Mouse (Mus musculus) gonadal fat pad, adult 2 months (tissue): ENCODE measurements around the gene Mroh2a. TPM values are rescaled to one million over a fixed set of nuclear protein-coding genes. Genes with fewer than 3 reads are reported as not detected.

ENCODE experiments used
- DNase-seq: peaks from one replicate; pipeline ENCODE4 v3.0.0-alpha.2; 2012; ENCODE audit warnings: low read depth
- polyA plus RNA-seq: library from polyadenylated mRNA; depleted of rRNA; stranded (reverse); fragments of >200 nt; gene quantifications from 2 replicates; pipeline ENCODE4 v1.2.3, GENCODE M21; 2012

The Mroh2a gene
- polyA plus RNA-seq, 1 experiment, result 52.3 TPM

DNA sequence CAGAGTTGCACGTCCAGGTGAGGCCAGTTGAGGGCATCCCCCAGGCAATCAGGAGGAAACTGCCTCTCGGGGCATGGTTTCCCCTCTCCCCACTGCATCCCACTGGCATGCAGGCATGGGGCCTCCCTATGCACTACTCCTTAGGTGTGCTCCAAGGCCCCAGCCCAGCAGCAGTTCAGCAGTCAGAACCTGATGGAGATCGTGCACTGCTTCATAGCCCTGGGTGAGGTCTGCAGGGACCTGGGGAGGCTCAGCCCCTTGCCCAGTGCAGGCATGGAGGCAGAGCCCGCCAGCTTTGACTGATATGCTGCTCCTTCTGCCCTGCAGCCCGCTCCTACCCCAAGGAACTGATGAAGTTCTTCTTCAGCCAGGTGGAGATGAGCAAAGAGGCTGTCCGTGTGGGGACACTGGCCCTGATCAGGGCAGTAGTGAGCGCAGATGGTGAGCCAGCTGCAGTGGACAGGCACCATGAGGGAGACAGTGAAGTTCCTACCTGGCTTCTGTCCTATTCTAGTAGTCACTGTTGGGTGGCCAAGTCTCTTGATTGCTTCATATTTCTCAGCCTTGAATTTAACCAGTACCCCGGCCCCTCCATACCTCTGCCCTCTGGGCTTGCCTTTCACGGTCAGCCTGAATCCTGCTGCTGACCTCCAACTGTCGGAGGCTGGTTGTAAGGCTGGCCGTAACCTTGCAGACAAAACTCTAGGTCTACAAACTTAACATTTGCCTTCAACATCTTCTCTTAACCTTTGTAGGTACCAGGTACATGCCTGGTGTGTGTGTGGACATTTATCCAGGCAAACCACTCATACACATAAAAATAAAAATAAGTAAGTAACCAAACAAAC lies 8.5 kb downstream of the Mroh2a start:
- no peak for DNase-seq

DNA sequence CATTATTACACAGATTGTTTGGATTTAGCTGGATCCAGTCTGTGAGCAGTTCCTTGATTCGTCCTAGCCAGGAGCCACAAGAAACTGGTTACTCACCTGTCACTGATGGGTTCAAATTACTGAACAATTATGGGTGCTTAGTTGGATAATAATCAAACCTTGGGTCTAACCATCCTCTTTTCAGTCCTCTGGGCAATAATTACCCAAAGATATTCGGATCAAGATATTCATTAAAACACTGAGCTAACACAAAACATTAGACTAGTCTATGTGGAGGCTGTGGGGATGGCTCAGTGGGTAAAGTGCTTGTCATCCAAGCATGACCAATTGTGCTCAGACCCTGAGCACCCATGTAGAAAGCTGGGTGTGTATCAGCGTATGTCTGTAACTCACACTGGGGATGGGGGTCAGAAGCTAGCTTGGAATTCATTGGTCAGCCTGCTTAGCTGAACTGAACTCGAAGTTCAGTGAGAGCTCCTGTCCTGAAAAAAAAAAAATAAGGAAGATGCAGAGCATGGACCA lies 9.2 kb downstream of the Mroh2a start:
- DNase-seq, result no peak

DNA sequence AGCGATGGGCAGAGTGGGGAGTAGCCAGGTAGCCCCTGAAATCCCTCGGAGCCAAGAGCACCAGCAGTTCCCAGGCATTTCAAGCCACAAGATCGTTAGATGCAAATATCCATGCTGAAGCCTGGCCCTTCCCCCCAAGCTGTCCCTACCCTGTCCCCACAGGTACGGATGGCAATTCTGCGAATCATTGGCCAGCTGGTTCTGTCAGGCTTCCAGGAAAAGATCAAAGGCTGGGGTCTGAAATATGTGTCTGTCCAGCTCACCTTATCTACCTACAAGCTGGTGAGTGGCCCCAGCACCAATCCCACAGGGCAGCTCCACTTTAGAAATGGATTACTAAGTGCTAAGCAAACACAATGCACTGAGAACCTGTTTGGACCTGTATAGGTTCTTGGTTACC lies 10.5 kb downstream of the Mroh2a start:
- DNase-seq, result no peak

DNA sequence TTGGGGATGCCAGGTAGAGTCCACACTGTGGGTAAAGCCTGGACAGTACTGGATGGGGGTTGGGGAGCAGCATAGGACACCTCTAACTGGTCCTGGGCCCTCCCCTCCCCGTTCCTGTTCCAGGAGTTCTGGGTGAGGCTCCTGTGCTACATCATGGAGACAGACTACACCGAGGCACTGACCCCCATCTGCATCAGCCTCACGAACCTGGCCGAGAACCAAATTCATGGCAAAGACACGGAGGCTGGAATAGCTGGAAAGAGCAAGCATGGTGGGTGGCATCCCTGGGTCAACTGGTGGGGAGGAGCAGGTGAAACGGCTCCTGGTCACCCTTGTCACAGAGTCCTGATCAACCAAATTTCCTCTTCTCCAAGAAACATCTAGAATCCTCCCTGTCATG lies 12.0 kb downstream of the Mroh2a start:
- no peak for DNase-seq

DNA sequence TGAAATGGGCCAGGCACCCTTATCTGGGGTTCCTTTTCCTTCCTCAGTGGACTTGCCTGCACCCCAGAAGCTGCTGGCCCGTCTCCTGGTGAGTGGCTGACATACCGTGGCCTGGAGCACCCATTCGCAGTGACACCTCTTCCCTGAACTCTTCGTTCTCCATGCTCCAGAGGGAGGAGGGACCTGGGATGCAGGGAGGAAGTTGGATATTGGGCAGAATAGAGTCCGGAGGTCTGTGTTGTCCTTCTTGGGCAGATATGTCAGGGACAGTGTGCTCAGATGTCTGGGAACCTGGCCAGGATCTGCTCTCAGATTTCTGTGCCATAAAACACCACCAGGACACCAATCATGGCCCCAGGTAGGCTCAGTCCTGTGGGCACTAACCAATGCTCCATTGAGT lies 13.3 kb downstream of the Mroh2a start:
- DNase-seq, result no peak

DNA sequence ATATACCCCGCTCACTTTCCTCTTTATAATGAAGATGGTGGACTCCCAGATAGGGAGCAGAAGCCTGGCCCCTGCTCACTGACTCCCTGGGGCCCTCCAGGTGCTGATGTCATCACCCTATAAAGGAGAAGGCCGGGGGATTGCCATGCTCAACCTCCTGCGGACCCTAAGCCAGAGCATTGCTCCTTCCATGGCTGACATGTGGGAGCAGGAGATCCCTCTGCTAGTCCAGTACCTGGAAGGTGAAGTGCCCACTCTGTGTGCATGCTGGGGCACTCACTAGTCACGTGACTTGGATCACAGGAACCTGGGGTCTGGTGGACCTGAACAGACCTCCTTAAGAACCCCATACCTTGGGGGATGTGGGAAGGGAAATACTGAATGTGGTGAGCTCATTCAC lies 13.8 kb downstream of the Mroh2a start:
- DNase-seq, result no peak

DNA sequence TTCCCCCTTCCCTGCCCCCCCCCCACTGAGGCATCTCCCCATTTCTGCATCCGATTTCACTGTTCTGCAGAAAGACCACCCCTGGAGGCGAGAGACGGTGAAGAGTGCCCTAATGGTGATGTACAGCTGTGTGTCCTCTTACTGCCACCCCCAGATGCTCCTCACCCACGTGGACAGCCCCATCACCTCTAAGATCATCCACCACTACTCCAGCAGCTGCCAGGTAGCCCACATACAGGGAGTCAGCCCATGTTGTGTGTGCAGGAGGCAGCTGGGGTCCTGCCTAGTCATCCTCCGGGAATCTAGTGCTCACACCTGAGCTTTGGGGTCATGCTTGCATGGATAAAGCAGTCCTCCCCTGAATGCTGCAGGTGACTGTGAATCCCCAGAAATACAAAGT lies 17.1 kb downstream of the Mroh2a start:
- no peak for DNase-seq

DNA sequence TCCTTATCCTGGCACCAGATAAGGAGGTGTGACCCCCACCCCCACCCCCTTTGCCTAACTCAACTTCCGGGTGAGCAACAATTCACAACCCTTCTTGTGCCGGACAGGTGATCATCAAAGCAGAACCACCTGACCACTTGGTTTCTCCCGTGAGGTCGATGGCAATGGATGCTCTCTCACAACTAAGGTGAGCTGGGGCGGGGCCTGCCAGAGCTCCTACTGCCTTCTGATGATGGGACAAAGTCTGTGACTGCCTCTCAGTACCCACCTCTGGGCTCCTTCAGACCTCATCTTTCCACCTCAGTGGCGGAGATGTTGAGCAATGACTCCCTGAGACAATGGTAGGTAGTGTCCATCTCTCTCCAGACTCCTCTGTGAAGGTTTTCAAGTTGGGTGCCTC lies 19.1 kb downstream of the Mroh2a start:
- DNase-seq, result no peak

DNA sequence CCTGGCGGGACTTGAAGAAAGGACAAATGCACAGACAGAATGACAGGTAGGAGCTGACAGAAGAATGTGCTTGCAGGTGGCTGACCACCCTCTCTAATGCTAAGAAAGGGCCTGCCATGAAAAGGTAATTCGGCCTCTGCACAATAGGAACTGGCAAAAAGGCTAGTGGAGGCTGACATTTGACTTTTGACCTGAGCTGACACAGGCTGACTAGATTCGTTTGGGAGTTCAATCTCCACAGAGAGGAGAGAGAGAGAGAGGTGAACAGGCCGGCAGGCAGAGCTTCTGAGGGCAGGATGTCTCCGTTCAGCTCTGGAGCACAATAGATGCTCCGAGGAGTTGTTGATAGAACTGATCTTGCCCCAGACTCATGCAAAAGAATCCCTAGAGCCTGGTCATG lies 19.6 kb downstream of the Mroh2a start:
- DNase-seq, result no peak

DNA sequence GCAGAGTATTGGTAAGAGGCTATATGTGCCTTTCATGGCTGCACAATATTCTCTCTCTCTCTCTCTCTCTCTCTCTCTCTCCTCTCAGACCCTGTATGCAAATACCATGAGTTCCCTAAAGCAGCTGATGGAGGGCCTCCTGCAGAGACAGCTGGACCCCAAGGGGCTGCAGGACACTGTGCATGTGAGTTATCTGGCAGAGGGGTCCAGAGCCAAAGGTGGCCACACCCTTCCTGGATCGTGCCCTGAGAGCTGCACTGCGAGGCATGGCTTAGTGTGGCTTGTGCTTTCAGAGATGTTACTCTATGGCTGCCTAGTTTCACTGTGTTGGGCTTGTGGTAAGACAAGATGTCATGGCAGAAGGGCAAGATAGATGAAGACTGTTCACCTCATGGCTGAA lies 20.9 kb downstream of the Mroh2a start:
- no peak for DNase-seq

DNA sequence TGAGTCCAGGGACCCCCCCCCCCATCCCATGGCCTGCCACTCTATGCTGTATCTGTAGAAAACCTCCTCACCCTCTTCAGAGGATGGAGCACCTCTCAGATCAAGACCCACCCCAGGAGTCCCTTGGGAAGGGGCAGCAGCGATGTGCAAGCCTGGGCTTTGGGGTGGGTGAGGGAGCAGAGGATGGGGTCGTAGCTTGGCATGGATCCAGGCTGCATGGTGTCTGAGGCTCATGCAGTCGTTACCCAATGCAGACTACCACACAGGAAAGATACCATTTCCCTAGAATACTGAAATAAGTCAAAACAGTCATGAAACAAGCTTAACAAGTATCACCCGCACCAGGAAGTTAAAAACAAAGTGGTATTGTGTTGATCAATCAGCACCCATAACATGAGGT lies 21.9 kb downstream of the Mroh2a start:
- DNase-seq, result no peak

DNA sequence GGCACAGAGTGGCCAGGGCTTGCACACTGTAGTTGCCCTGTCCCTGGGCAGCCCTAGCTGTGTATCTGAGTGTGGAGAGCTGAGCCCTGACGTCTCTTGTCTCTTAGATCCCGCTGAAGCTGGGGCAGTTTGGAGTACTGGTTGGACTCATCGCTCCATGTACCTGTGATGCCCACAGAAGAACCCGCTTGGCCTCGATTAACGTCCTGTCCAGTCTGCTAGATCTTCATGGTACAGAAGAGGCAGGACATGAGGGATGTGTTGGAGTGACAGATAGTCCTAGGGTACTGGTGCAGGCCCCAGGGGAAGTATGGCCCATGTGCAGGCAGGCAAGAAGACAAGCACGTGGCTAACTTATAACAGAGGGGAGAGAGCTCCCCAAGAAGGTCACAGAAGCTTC lies 22.8 kb downstream of the Mroh2a start:
- no peak for DNase-seq

DNA sequence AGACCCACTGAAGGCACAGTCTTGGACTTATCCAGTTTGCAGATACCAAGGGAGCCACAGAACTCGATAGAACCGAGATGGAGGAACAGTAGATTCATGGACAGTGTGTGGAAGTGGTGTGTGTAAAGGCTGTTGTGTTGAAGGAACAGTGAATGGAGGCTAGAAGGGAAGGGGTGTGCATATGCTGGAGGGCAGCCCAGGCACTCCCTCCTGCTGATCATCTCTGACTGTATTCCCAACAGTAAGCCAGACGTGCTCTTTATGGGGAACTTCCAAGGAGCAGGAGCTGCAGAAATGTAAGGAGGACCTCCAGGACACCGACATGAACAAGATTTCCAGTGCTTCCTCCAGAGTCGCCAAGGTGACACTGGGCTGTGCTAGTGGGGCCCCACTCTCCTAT lies 23.2 kb downstream of the Mroh2a start:
- DNase-seq, result no peak

DNA sequence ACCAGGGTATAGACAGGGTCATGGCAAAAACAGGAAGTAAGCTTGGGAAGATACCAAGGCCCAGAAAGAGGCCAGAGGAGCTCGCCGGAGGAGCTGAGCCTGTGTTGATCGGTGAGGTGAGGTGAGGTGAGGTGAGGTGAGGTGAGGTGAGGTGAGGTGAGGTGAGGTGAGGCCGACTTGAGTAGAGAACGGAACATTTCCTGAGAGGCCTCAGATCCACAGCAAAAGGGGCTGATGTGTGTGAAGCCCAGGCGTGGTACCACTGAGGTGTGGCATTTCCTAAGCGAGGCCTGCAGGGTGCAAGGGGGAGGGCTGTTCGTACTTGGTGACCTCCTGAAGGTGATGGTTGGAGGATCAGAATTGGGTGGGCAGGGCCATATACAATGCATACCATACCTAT lies 26.3 kb downstream of the Mroh2a start:
- no peak for DNase-seq

DNA sequence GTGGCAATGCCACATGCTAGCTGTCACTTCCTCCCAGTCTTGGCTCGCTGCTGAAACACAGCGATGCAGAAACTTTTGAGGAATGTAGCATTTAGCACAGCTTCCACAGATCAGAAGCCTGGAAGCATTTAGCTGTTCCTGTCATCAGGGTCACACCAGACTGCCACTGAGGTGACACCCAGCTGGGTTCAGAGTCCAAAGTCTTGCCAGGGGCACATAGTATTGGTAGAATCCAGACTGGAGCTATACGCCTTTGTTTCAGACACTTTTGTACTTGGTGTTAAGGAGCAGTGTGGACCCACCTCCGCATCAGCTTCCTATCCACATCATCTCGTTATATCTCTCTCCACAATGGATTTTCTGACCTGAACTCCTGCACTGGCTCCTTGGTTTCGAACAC lies 26.8 kb downstream of the Mroh2a start:
- DNase-seq, result no peak

DNA sequence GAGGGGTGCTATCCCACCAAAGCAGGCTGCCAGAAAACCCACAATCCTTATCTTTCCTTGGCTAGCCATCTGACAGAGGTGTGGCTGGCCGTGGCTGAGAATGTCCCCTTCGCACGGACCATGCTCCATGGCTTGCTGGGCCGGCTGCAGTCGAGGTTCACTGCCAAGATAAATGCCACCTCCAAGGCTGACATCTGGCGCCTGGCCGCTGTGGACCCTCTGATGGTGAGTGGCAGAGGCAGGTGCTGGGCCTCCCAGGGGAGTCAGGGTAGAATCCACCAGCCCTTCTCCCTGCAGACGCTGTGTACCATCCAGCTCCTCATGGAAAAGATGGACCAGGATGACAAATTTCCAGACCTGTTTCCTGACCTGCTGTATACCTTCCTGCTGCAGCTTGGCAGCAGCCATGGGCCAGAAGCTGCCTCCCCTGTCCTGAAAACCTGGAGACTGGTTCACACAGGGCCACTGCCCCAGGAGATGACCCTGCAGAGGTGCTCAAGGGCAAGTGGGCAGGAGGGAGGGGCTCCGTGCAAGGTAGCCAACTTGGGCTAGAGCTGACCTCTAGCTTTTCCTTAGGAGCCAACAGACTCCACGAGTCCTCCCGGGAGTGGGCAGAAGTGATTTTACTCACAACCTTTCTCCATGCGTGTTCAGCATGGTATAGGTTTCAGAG lies 28.1 kb downstream of the Mroh2a start:
- no peak for DNase-seq

DNA sequence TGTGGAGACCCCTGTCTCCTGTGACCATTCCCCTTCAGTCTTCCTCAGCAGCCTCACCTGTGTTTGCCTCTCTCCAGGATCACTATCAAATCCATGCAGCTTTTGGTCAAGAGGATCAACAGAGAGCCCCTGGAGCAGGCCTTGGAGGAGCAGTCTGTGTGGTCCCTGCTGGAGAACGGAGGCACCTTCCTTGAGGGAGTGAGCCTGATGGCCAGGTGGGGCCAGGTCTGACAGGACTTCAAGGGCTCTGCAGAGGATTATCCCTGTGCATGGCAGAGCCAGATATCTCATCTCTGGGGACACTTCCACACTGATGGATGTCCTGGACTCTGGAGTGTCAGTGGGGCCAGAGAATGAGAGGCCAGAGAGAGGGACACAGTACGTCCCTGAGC lies 28.7 kb downstream of the Mroh2a start:
- no peak for DNase-seq

DNA sequence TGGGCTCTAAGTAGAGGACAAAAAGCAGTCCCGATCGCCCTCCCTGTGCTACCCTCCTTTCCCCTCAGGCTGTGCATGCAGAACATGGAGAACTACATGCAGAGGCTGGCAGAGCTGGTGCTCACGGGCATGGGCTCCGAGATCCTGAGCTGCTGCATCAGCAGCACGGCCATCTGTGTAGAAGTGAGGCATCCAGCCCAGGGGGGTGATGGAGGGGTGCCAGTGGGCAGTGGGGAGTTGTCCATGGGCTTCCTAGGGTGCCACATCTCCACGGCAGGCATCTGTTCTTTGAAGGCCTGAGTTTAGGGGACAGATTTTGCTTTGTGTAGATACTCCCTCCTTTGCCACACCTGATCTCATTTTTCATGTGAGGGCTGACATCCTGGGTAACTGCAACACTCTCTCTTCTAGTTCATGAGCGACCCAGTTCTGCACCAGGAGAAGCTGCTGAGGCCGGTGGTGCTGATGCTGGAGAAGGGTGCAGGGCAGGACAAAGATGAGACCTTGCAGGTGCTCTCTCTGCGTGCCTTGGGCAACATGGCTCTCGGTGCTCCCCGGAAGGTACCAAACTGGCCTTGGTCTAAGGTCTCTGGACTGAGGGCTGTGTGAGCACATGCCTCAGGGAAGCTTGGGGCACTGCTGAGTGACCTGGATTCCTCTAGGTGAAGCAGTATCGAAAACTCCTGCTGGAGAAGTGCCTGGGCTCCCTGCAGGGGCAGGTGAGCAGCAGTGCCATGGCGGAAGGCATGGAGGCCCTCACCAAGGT lies 29.4 kb downstream of the Mroh2a start:
- DNase-seq, result no peak

DNA sequence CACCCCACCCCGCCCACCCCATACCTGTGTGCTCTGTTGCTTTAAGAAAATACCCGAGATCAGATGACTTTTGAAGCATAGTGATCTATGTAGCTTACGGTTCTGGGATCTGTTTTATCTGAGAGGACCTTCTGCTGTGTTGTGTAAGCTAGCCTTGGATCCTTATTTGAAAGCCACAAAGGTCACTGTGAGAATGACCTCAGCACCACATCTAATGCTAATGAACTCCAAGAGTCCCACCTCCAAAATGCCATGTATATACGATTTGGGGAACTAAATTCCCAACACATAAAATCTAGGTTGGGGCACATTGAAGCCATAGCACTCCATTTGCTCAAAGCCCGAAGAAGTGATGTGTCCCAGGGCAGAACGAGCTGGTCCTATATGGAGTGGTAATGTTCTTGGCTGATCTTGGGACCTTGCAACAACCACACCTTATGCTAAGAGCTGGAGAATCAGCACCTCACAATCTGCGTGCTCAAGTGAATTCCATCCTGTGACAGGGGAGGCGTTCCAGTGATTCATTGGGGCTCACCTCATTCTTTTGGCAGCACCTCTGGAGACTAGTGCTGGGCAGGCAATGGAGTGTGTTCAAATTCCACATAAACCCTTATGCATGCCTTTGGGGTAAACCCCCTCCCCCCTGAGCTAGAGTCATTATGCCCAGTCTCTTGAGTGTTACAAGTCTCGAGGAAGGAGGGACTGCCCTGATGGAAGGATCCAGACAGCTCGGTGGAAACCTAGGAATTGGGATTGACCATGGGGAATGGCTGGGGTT lies 30.3 kb downstream of the Mroh2a start:
- DNase-seq, result no peak

DNA sequence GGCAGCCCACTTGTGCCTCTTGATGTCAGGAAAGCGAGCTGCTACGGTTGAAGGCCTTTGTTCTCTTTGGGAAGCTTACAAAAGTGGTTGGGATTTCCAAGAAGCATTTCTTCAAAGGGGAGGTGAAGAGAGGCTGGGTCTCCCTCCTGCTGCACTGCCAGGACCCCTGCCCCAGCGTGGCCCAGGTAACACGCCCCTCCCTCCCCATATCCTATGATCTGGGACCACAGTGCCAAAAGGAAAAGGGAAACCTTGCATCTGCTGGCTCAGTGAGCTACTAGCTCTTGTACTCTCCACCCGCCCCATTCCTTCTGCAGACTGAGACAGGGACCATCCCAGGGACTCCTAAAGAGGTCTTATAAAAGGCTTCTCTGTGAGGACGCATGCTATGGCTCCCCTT lies 30.9 kb downstream of the Mroh2a start:
- DNase-seq, result no peak

DNA sequence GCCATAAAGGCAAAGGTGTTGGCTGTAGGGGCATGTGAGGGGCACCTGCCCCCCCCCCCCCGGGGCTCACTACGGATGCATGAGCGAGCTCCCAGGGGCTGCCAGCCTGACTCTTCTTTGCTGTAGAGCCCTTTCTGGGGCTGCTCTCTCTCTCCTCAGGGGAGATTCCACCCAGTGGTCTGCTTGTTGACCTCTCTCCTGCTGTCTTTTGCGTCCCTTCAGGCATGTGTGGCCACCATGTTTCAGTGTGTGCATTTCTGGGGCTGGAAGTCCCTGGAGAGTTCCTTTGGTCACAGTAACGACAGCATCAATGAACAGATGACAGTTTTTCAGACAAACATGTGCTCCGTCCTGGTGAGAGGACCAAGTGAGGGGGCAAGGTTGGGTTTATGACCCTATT lies 31.6 kb downstream of the Mroh2a start:
- DNase-seq, result no peak
